Comparison of ENCODE assay signal across 9 mouse cellular contexts in the genomic region with DNA sequence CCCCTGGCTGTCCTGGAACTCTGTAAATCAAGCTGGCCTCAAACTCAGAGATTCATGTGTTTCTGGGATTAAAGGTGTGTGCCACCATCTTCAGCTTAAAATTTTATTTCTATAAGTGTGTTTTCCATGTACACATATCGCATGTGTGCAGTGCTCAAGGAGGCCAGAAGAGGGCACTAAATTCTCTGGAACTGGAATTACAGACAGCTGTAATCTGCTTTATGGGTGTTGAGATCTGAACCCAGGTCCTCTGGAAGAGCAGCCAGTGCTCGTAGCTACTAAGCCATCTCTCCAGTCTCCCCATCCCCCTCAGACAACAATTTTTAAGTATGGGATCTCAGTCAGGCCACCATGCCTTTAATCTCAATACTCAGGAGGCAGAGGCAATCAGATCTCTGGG. TPM values are rescaled to one million over a fixed set of nuclear protein-coding genes. Genes with fewer than 3 reads are reported as not detected.
A peak's percentile ranks its signal among the peaks of the same experiment; 100 is the strongest.
DNase-seq lines count a peak whose midpoint lies in the region; ATAC-seq and TF ChIP-seq lines count a peak whose summit lies in the region.
"Had no signal": no experiment of that assay in that cellular context is flagged by ENCODE, and none has a peak within 500 bp of the region (broad histone marks: within the 10 kb centered on the region; RNA-seq: fewer than 3 reads in every experiment).

No protein-coding gene starts in this region.

- peak; percentile 28; the same call in 1 of the 2 replicates for TF ChIP-seq CTCF in heart, postnatal 0 days (IDR thresholded peaks at IDR 0.05; ENCODE audit: low read depth)
- TF ChIP-seq CTCF in bone marrow macrophage, adult 2 months (IDR thresholded peaks at IDR 0.05; ENCODE audit: low read depth, low read length), result peak; percentile 42

- H3K4me2 ChIP-seq in heart, postnatal 0 days (ENCODE audit: low read depth, low read length), result no peak overlapping the region
- H3K4me2 ChIP-seq: liver, embryonic 13.5 days had no signal

- H3K27me3 ChIP-seq in heart, postnatal 0 days (ENCODE audit: control insufficient read depth, insufficient read depth, low read length), result no peaks in the 10 kb centered on the region

- no peaks in the 10 kb centered on the region for H3K4me1 ChIP-seq in heart, postnatal 0 days (ENCODE audit: control insufficient read depth, insufficient read depth)
- no peaks in the 10 kb centered on the region for H3K4me1 ChIP-seq in bone marrow macrophage, adult 2 months (ENCODE audit: control insufficient read depth, insufficient read depth, low read length)

- DNase-seq in heart, postnatal 0 days (ENCODE audit: low spot score), result no peak
- DNase-seq in heart, postnatal 25 days (ENCODE audit: low spot score), result no peak
- peak; percentile 71 to 76 for DNase-seq in B cell, adult 2 months
- no peak for DNase-seq in frontal cortex, postnatal 36 days (ENCODE audit: low spot score in 2 of 2)
- DNase-seq in cerebellum, adult 11-12 months, result no peak
- no peak for DNase-seq in heart, adult 11 months
- DNase-seq: liver, embryonic 13.5 days had no signal

- H3K9me3 ChIP-seq in heart, postnatal 0 days (replicated peaks; ENCODE audit: control insufficient read depth, low read length), result no peaks in the 10 kb centered on the region
- H3K9me3 ChIP-seq: liver, embryonic 13.5 days had no signal

- H3K4me3 ChIP-seq in heart, postnatal 0 days (ENCODE audit: low read depth, low read length), result no peak overlapping the region
- no peak overlapping the region for H3K4me3 ChIP-seq in bone marrow macrophage, adult 2 months (ENCODE audit: insufficient read depth, low read length)
- H3K4me3 ChIP-seq: liver, embryonic 13.5 days had no signal

- no peak overlapping the region for H3K27ac ChIP-seq in heart, postnatal 0 days (ENCODE audit: low read depth)
- no peak overlapping the region for H3K27ac ChIP-seq in bone marrow macrophage, adult 2 months (ENCODE audit: insufficient read depth, low read depth, low read length)
- H3K27ac ChIP-seq: liver, embryonic 13.5 days had no signal

- ATAC-seq in heart, postnatal 0 days (ENCODE audit: insufficient read depth, low read depth), result no peak
- peak; percentile 68; the same call in 1 of the 2 replicates for ATAC-seq in megakaryocyte progenitor cell, adult 5-6 weeks (replicated peaks; ENCODE audit: poor library complexity)

- 94% methylated on average over 2 of the region's 2 CpGs for WGBS in heart, postnatal 0 days

- H3K9ac ChIP-seq in heart, postnatal 0 days (replicated peaks; ENCODE audit: low read depth, low read length), result no peak overlapping the region
- H3K9ac ChIP-seq: liver, embryonic 13.5 days had no signal

- no peak for TF ChIP-seq EP300 in heart, postnatal 0 days (IDR thresholded peaks at IDR 0.05; ENCODE audit: low read depth)

- no peak for TF ChIP-seq POLR2A in bone marrow macrophage, adult 2 months (IDR thresholded peaks at IDR 0.05; ENCODE audit: borderline replicate concordance, low read depth, low read length)

- intact Hi-C loops in heart, postnatal 25 days (cut with DNase I), result loop anchor here (5.0 kb wide), 1 partner anchor 58 kb away; no protein-coding TSS in a partner anchor

- no peaks in the 10 kb centered on the region for H3K36me3 ChIP-seq in heart, postnatal 0 days (replicated peaks; ENCODE audit: control insufficient read depth, insufficient read depth, low read length)
- H3K36me3 ChIP-seq: liver, embryonic 13.5 days had no signal

RNA-seq across cellular contexts. Expression of a gene that starts 6.8 kb away (rescaled TPM):
- 25.8 and 34.5 TPM in 2 replicates for total RNA-seq in heart, postnatal 0 days (2014; rRNA removed; ENCODE audit: low replicate concordance)
- 73.6 and 77.9 TPM in 2 replicates for polyA plus RNA-seq in heart, postnatal 0 days (2015; fragmentation: Nextera tagmentation; extraction: Ambion mirVana)
- 10 to 100 TPM; 15.9 to 18.6 TPM for total RNA-seq in heart, postnatal 25 days (2021)
- polyA plus RNA-seq in bone marrow macrophage, adult 2 months (2012; ENCODE audit: insufficient read depth, insufficient read length, missing spikeins), result 75.2 and 83.9 TPM in 2 replicates
- total RNA-seq in megakaryocyte progenitor cell, adult 5-6 weeks (2015), result 114 and 119 TPM in 2 replicates
- 58.5 and 79.7 TPM in 2 replicates for total RNA-seq in megakaryocyte progenitor cell, adult 5-6 weeks (2017)

RNA-seq across cellular contexts. Expression of a gene that starts 24.1 kb away (rescaled TPM):
- 2.0 and 8.9 TPM in 2 replicates for total RNA-seq in heart, postnatal 0 days (2014; rRNA removed; ENCODE audit: low replicate concordance)
- 0.71 and 0.99 TPM in 2 replicates for polyA plus RNA-seq in heart, postnatal 0 days (2015; fragmentation: Nextera tagmentation; extraction: Ambion mirVana)
- 1 to 10 TPM in 1 of 2 experiments, under 1 TPM in 1; 0.47 to 1.2 TPM for total RNA-seq in heart, postnatal 25 days (2021)
- polyA plus RNA-seq in bone marrow macrophage, adult 2 months (2012; ENCODE audit: insufficient read depth, insufficient read length, missing spikeins), result 0.68 TPM in 1 of 2 replicates, not detected in the other
- 1.2 and 2.7 TPM in 2 replicates for total RNA-seq in megakaryocyte progenitor cell, adult 5-6 weeks (2015)
- 3.5 and 4.4 TPM in 2 replicates for total RNA-seq in megakaryocyte progenitor cell, adult 5-6 weeks (2017)

RNA-seq across cellular contexts. Expression of a gene that starts 29.0 kb away (rescaled TPM):
- total RNA-seq in heart, postnatal 0 days (2014; rRNA removed; ENCODE audit: low replicate concordance), result 4.6 and 6.2 TPM in 2 replicates
- polyA plus RNA-seq in heart, postnatal 0 days (2015; fragmentation: Nextera tagmentation; extraction: Ambion mirVana), result 6.1 and 6.2 TPM in 2 replicates
- total RNA-seq in heart, postnatal 25 days (2021), result 1 to 10 TPM in 1 of 2 experiments, under 1 TPM in 1; 0.70 to 1.0 TPM
- polyA plus RNA-seq in bone marrow macrophage, adult 2 months (2012; ENCODE audit: insufficient read depth, insufficient read length, missing spikeins), result 1.2 and 2.6 TPM in 2 replicates
- total RNA-seq in megakaryocyte progenitor cell, adult 5-6 weeks (2015), result not detected in 2 replicates
- total RNA-seq in megakaryocyte progenitor cell, adult 5-6 weeks (2017), result not detected in 2 replicates

RNA-seq across cellular contexts. Expression of a gene that starts 35.9 kb away (rescaled TPM):
- total RNA-seq in heart, postnatal 0 days (2014; rRNA removed; ENCODE audit: low replicate concordance), result 183 and 192 TPM in 2 replicates
- 135 and 138 TPM in 2 replicates for polyA plus RNA-seq in heart, postnatal 0 days (2015; fragmentation: Nextera tagmentation; extraction: Ambion mirVana)
- 1 to 10 TPM; 6.8 to 7.8 TPM for total RNA-seq in heart, postnatal 25 days (2021)
- 157 and 166 TPM in 2 replicates for polyA plus RNA-seq in bone marrow macrophage, adult 2 months (2012; ENCODE audit: insufficient read depth, insufficient read length, missing spikeins)
- 56.8 and 62.3 TPM in 2 replicates for total RNA-seq in megakaryocyte progenitor cell, adult 5-6 weeks (2015)
- total RNA-seq in megakaryocyte progenitor cell, adult 5-6 weeks (2017), result 37.5 and 43.9 TPM in 2 replicates

RNA-seq across cellular contexts. Expression of a gene that starts 51.1 kb away (rescaled TPM):
- 408 and 443 TPM in 2 replicates for total RNA-seq in heart, postnatal 0 days (2014; rRNA removed; ENCODE audit: low replicate concordance)
- 169 and 172 TPM in 2 replicates for polyA plus RNA-seq in heart, postnatal 0 days (2015; fragmentation: Nextera tagmentation; extraction: Ambion mirVana)
- 100 to 1,000 TPM; 119 to 129 TPM for total RNA-seq in heart, postnatal 25 days (2021)
- 105 and 119 TPM in 2 replicates for polyA plus RNA-seq in bone marrow macrophage, adult 2 months (2012; ENCODE audit: insufficient read depth, insufficient read length, missing spikeins)
- total RNA-seq in megakaryocyte progenitor cell, adult 5-6 weeks (2015), result 405 and 434 TPM in 2 replicates
- 298 and 336 TPM in 2 replicates for total RNA-seq in megakaryocyte progenitor cell, adult 5-6 weeks (2017)

Comparison
In these comparisons a context has a peak if more than half of its experiments do, and no peak if none do; other contexts are left out.
1. DNase-seq: peak in B cell, adult 2 months (2 of 2); none in heart, postnatal 0 days (single experiment), heart, postnatal 25 days (single experiment), frontal cortex, postnatal 36 days (0 of 2), cerebellum, adult 11-12 months (single experiment) and heart, adult 11 months (single experiment).